Mouse (Mus musculus): ENCODE results near the gene Anks1b. TPM values are rescaled to one million over a fixed set of nuclear protein-coding genes. Genes with fewer than 3 reads are reported as not detected.

Gene Anks1b
- total and polyA plus RNA-seq, 3 experiments: not detected

GRCm38 (mm10) chr10:90672135-90672534 is 798.8 kb downstream of the Anks1b start:
- no peak overlapping the region for H3K27ac ChIP-seq (ENCODE audit: control insufficient read depth, low read depth, low read length)
- H3K4me1 ChIP-seq (ENCODE audit: control insufficient read depth in 1 of 2, insufficient read depth in 2 of 2, low read length in 2 of 2): no peaks in the 10 kb centered on the region
- no peak for DNase-seq (ENCODE audit: low read depth, low spot score)
- no peaks in the 10 kb centered on the region for H3K9me3 ChIP-seq (replicated peaks; ENCODE audit: insufficient read depth, low read length)
- H3K4me3 ChIP-seq (ENCODE audit: control insufficient read depth in 1 of 2, insufficient read depth in 1 of 2, low read depth in 2 of 2, low read length in 2 of 2): no peak overlapping the region
- H3K27me3 ChIP-seq (ENCODE audit: control insufficient read depth in 1 of 2, insufficient read depth in 2 of 2, low read length in 2 of 2): no peaks in the 10 kb centered on the region
- no peaks in the 10 kb centered on the region for H3K36me3 ChIP-seq (ENCODE audit: control insufficient read depth in 1 of 2, insufficient read depth in 2 of 2, low read length in 2 of 2)
- no peaks in the 10 kb centered on the region for H3K79me2 ChIP-seq (ENCODE audit: control insufficient read depth, insufficient read depth, low read length, poor library complexity)
- no peak for TF ChIP-seq CTCF (IDR thresholded peaks at IDR 0.05 in 2 of 3, conservative IDR thresholded peaks at IDR 0.05 in 1 of 3; ENCODE audit: control insufficient read depth in 1 of 3, insufficient read depth in 1 of 3, low read depth in 2 of 3, low read length in 3 of 3, poor library complexity in 1 of 3, severe bottlenecking in 1 of 3)
- TF ChIP-seq TBP (IDR thresholded peaks at IDR 0.05; ENCODE audit: low read depth, low read length): no peak
- no peak for TF ChIP-seq GABPA (IDR thresholded peaks at IDR 0.05; ENCODE audit: low read depth, low read length)
- no peak for TF ChIP-seq HCFC1 (IDR thresholded peaks at IDR 0.05; ENCODE audit: low read depth, low read length)
- TF ChIP-seq EP300 (IDR thresholded peaks at IDR 0.05; ENCODE audit: low read depth in 1 of 2, low read length in 2 of 2): no peak
- H3K9ac ChIP-seq (ENCODE audit: control insufficient read depth, low read depth, low read length, poor library complexity, severe bottlenecking): no peak overlapping the region

- Histone ChIP-seq H3K9me3 (replicated peaks; ENCODE audit: insufficient read depth, low read length) (no peaks in the 10 kb centered on the region), H3K79me2 (ENCODE audit: control insufficient read depth, insufficient read depth, low read length, poor library complexity) (no peaks in the 10 kb centered on the region), H3K4me3 (ENCODE audit: control insufficient read depth in 1 of 2, insufficient read depth in 1 of 2, low read depth in 2 of 2, low read length in 2 of 2) (no peak overlapping the region), H3K4me1 (ENCODE audit: control insufficient read depth in 1 of 2, insufficient read depth in 2 of 2, low read length in 2 of 2) (no peaks in the 10 kb centered on the region), H3K27ac (ENCODE audit: control insufficient read depth, low read depth, low read length) (no peak overlapping the region), H3K9ac (ENCODE audit: control insufficient read depth, low read depth, low read length, poor library complexity, severe bottlenecking) (no peak overlapping the region), H3K36me3 (ENCODE audit: control insufficient read depth in 1 of 2, insufficient read depth in 2 of 2, low read length in 2 of 2) (no peaks in the 10 kb centered on the region), H3K27me3 (ENCODE audit: control insufficient read depth in 1 of 2, insufficient read depth in 2 of 2, low read length in 2 of 2) (no peaks in the 10 kb centered on the region)
- no peak for TF ChIP-seq NELFE (IDR thresholded peaks at IDR 0.05; ENCODE audit: low read depth, low read length)
- no peak for TF ChIP-seq ELF1 (IDR thresholded peaks at IDR 0.05; ENCODE audit: low read depth, low read length)
- TF ChIP-seq E2F4 (IDR thresholded peaks at IDR 0.05; ENCODE audit: borderline replicate concordance, low read depth, low read length): no peak
- TF ChIP-seq ZC3H11A (IDR thresholded peaks at IDR 0.05; ENCODE audit: low read depth, low read length): no peak
- TF ChIP-seq MAZ (IDR thresholded peaks at IDR 0.05; ENCODE audit: low read depth, low read length): no peak
- TF ChIP-seq TAL1 (IDR thresholded peaks at IDR 0.05; ENCODE audit: low read length): no peak
- no peak for TF ChIP-seq NRF1 (IDR thresholded peaks at IDR 0.05; ENCODE audit: insufficient read depth, low read depth, low read length, poor library complexity, severe bottlenecking)
- TF ChIP-seq MYC (IDR thresholded peaks at IDR 0.05; ENCODE audit: low read depth, low read length): no peak
- TF ChIP-seq CHD1 (IDR thresholded peaks at IDR 0.05; ENCODE audit: low read depth, low read length): no peak
- no peak for TF ChIP-seq MXI1 (IDR thresholded peaks at IDR 0.05; ENCODE audit: low read depth, low read length)
- TF ChIP-seq TBP (IDR thresholded peaks at IDR 0.05; ENCODE audit: low read depth, low read length): no peak
- no peak for TF ChIP-seq POLR2AphosphoS2 (IDR thresholded peaks at IDR 0.05; ENCODE audit: low read length)
- TF ChIP-seq UBTF (IDR thresholded peaks at IDR 0.05; ENCODE audit: borderline replicate concordance, insufficient read depth, low read depth, low read length): no peak
- TF ChIP-seq GABPA (IDR thresholded peaks at IDR 0.05; ENCODE audit: low read depth, low read length): no peak
- no peak for DNase-seq (ENCODE audit: low read depth, low spot score)
Measured at GRCm38 (mm10) chr10:90674362-90674761, 801.1 kb downstream of the Anks1b start.
